Mouse (Mus musculus): ENCODE results near the gene Phactr1.

The Phactr1 gene

GRCm38 (mm10) chr13:42760907-42761544, 80.6 kb downstream of the Phactr1 start:
- no peak for DNase-seq

GRCm38 (mm10) chr13:42772314-42772713, 91.9 kb downstream of the Phactr1 start:
- DNase-seq: no peak

GRCm38 (mm10) chr13:42774040-42774439, 93.6 kb downstream of the Phactr1 start:
- no peak for DNase-seq

GRCm38 (mm10) chr13:42782151-42782550, 101.7 kb downstream of the Phactr1 start:
- DNase-seq: no peak

GRCm38 (mm10) chr13:42789221-42789620, 108.8 kb downstream of the Phactr1 start:
- no peak for DNase-seq

GRCm38 (mm10) chr13:42792279-42792678, 111.9 kb downstream of the Phactr1 start:
- DNase-seq: no peak

- DNase-seq: no peak
These were observed 120.1 kb downstream of the Phactr1 start for GRCm38 (mm10) chr13:42800523-42800922.

- DNase-seq: no peak
These were observed 123.9 kb downstream of the Phactr1 start for GRCm38 (mm10) chr13:42804314-42804713.

GRCm38 (mm10) chr13:42812762-42813161, 132.3 kb downstream of the Phactr1 start:
- no peak for DNase-seq

GRCm38 (mm10) chr13:42818378-42818777, 138.0 kb downstream of the Phactr1 start:
- DNase-seq: peak; percentile 81

- no peak for DNase-seq
These were observed 140.1 kb downstream of the Phactr1 start for GRCm38 (mm10) chr13:42820513-42820912.

- no peak for DNase-seq
These were observed 141.1 kb downstream of the Phactr1 start for GRCm38 (mm10) chr13:42821426-42822106.

- peak; percentile 88 for DNase-seq
These were observed 142.1 kb downstream of the Phactr1 start for GRCm38 (mm10) chr13:42822545-42822944.

- no peak for DNase-seq
These were observed 143.5 kb downstream of the Phactr1 start for GRCm38 (mm10) chr13:42823875-42824274.

GRCm38 (mm10) chr13:42826602-42827001, 146.2 kb downstream of the Phactr1 start:
- peak; percentile 35 for DNase-seq

- DNase-seq: no peak
These were observed 148.6 kb downstream of the Phactr1 start for GRCm38 (mm10) chr13:42828978-42829377.

GRCm38 (mm10) chr13:42835441-42835840, 155.0 kb downstream of the Phactr1 start:
- no peak for DNase-seq

GRCm38 (mm10) chr13:42839358-42839757, 158.9 kb downstream of the Phactr1 start:
- DNase-seq: no peak

- no peak for DNase-seq
These were observed 171.7 kb downstream of the Phactr1 start for GRCm38 (mm10) chr13:42852086-42852485.

- no peak for DNase-seq
These were observed 173.6 kb downstream of the Phactr1 start for GRCm38 (mm10) chr13:42853900-42854595.

GRCm38 (mm10) chr13:42866162-42866941, 185.9 kb downstream of the Phactr1 start:
- peak; percentile 13 for DNase-seq

- DNase-seq: no peak
These were observed 186.6 kb downstream of the Phactr1 start for GRCm38 (mm10) chr13:42867026-42867425.

GRCm38 (mm10) chr13:42872125-42872524, 191.7 kb downstream of the Phactr1 start:
- no peak for DNase-seq

Data from thymus, postnatal 4 days (tissue).